Mouse (Mus musculus): ENCODE results near the gene Kbtbd7. TPM values are rescaled to one million over a fixed set of nuclear protein-coding genes. Genes with fewer than 3 reads are reported as not detected.
A peak's percentile ranks its signal among the peaks of the same experiment; 100 is the strongest.
"Not testable (repeated sequence)": the region's sequence is repeated elsewhere in the genome, so short reads cannot be mapped to it uniquely, and the experiment has no call there.

Gene Kbtbd7
- polyA plus RNA-seq, 1 experiment = 0.14 TPM

DNA sequence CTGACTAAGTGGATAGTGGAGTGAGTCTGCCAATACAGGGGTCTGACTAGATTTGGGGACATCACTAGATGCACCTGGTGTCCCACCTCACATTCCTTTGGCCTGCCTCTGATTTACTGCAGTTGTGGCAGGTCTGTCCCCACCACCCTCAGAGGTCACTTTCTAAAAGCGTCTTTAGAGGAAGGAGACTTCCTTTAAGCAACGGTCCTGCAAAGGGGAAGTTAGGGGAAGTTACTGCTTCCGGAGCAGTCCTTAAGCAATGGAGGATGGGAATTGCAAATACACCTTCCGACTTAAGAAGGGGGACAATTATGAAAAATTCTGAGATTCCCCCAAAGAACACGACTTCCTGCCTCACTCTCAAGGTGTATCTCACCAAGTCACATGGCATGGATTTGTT lies 15.1 kb downstream of the Kbtbd7 start:
- peaks cover 2% of the 10 kb centered on the region; the same call in 1 of the 2 replicates for H3K27me3 ChIP-seq (ENCODE audit: control insufficient read depth)

DNA sequence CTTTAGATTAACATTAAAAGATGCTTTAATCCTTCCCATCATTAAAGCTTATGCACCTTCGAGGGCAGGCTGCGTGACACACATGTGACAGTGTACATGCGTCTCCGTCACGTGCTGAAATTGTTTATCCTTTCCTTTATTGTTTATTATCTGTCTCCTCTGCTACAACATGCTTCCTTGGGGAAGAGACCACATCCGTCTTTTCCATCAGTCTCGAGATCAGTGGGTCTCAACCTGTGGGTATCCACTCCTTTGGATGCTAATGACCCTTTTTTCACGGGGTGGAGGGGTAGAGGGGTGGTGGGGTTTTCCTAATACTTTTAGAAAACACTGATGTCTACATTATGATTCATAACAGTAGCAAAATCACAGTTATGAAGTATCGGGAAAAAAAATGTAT lies 18.3 kb downstream of the Kbtbd7 start:
- Histone ChIP-seq H3K36me3 (ENCODE audit: control insufficient read depth) (no peaks in the 10 kb centered on the region), H3K27me3 (ENCODE audit: control insufficient read depth) (peaks cover 2% of the 10 kb centered on the region; the same call in 1 of the 2 replicates), H3K4me3 (replicated peaks) (no peak overlapping the region), H3K4me1 (ENCODE audit: control insufficient read depth) (peaks cover 8% of the 10 kb centered on the region), H3K9me3 (ENCODE audit: control insufficient read depth, low read length) (no peaks in the 10 kb centered on the region; the same call in 1 of the 2 replicates)
- no peak for TF ChIP-seq GATA1 (IDR thresholded peaks at IDR 0.05; ENCODE audit: low read length)
- TF ChIP-seq TAL1 (IDR thresholded peaks at IDR 0.05; ENCODE audit: low read length) = no peak

More for the DNA sequence above, 15.1 kb downstream of the Kbtbd7 start:
- Histone ChIP-seq H3K4me1 (ENCODE audit: control insufficient read depth) (peaks cover 8% of the 10 kb centered on the region), H3K36me3 (ENCODE audit: control insufficient read depth) (no peaks in the 10 kb centered on the region), H3K4me3 (replicated peaks) (no peak overlapping the region), H3K9me3 (ENCODE audit: control insufficient read depth, low read length) (no peaks in the 10 kb centered on the region; the same call in 1 of the 2 replicates)
- no peak for TF ChIP-seq TAL1 (IDR thresholded peaks at IDR 0.05; ENCODE audit: low read length)
- no peak for TF ChIP-seq GATA1 (IDR thresholded peaks at IDR 0.05; ENCODE audit: low read length)

DNA sequence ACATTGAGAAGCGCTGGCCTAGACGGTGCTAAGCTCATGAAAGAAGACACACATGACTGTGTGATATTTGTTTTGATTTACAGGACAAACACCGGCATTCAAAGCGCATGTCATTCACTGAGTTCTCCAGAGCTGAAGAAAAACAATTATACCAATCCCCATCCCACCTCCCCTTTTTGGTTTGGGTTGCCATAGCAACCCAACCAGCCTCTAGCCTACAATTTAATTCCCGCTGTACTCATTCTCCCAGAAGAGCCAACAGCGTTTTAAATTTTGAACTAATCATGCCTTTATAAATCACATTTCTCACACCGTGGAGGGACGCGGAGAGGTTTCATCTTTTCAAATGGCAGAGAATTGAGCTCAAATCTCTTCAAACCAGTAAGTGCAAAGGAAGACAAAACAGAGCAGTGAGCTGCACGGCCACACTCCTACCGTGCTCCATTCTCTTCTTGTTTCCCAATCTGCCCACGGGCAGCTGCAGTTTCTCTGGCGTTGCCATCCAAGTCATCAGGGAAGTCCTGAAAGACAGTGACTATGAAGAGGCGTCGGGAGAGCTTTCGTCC lies 18.8 kb downstream of the Kbtbd7 start:
- Histone ChIP-seq H3K4me3 (replicated peaks) (no peak overlapping the region), H3K9me3 (ENCODE audit: control insufficient read depth, low read length) (no peaks in the 10 kb centered on the region), H3K27me3 (ENCODE audit: control insufficient read depth) (peaks cover 2% of the 10 kb centered on the region; the same call in 1 of the 2 replicates), H3K36me3 (ENCODE audit: control insufficient read depth) (no peaks in the 10 kb centered on the region), H3K4me1 (ENCODE audit: control insufficient read depth) (peaks cover 8% of the 10 kb centered on the region)
- no peak for TF ChIP-seq TAL1 (IDR thresholded peaks at IDR 0.05; ENCODE audit: low read length)
- no peak for TF ChIP-seq GATA1 (IDR thresholded peaks at IDR 0.05; ENCODE audit: low read length)

DNA sequence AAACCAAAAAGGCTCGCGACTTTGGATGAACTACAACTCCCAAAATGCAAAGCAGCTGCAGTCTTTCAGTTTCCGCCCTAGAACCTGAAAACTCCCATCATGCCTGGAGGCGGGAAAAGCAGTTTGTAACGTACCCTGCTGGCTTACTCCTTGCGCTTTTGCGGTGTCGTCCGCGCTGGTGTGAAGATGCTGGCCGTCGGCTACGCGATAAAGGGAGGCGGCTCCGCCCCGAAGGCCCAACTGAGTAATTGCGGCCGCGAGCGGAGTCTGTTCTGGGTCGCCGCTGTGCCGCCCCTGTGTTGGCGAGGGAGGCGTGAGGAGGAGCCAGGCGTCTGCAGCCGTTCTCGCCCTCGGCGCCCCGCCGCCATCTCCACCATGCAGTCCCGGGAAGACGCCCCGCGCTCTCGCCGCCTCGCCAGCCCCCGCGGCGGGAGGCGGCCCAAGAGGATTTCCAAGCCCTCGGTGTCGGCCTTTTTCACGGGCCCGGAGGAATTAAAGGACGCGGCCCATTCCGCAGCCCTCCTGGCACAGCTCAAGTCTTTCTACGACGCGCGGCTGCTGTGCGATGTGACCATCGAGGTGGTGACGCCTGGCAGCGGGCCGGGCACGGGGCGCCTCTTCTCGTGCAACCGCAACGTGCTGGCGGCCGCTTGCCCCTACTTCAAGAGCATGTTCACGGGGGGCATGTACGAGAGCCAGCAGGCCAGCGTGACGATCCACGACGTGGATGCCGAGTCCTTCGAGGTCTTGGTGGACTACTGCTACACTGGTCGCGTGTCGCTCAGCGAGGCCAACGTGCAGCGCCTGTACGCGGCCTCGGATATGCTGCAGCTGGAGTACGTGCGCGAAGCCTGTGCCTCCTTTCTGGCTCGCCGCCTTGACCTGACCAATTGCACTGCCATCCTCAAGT lies 25.6 kb downstream of the Kbtbd7 start, which contains the start of gene Kbtbd6:
Gene Kbtbd6 (plus strand): TSS at position 155 of the 910 bp plus-strand sequence.
- peak within 1 kb of the TSS; percentile 74 for H3K4me3 ChIP-seq (replicated peaks)
- H3K9me3 ChIP-seq (ENCODE audit: control insufficient read depth, low read length); H3K36me3 ChIP-seq (ENCODE audit: control insufficient read depth); H3K27me3 ChIP-seq (ENCODE audit: control insufficient read depth): not testable (repeated sequence)
- peaks cover 30% of the 10 kb centered on the region for H3K4me1 ChIP-seq (ENCODE audit: control insufficient read depth)

DNA sequence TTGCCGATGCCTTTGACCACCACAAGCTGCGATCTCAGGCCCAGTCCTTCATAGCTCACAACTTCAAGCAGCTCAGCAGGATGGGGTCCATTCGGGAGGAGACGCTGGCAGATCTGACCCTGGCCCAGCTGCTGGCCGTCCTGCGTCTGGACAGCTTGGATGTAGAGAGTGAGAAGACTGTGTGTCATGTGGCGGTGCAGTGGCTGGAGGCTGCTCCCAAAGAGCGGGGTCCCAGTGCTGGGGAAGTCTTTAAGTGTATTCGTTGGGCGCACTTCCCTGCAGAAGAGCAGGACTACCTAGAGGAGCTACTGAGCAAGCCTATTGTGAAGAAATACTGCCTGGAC lies 26.3 kb downstream of the Kbtbd7 start:
- H3K36me3 ChIP-seq (ENCODE audit: control insufficient read depth); H3K9me3 ChIP-seq (ENCODE audit: control insufficient read depth, low read length); H3K27me3 ChIP-seq (ENCODE audit: control insufficient read depth): not testable (repeated sequence)
- H3K4me3 ChIP-seq (replicated peaks) = peak overlapping the region; percentile 54
- H3K4me1 ChIP-seq (ENCODE audit: control insufficient read depth) = peaks cover 31% of the 10 kb centered on the region

DNA sequence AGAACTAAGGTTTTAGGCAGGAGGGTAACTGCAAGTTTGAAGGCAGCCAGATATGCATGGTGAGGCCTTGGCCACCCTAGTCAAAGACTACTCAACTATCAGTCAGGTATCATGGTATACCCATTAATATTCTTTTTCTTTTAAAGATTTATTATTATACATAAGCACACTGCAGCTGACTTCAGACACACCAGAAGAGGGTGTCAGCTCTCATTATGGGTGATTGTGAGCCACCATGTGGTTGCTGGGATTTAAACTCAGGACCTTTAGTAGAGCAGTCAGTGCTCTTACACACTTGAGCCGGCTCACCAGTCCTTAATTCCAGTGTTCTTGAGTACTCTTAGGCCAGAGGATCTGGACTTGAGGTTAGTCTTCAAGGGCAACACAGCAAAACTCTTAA lies 34.1 kb downstream of the Kbtbd7 start:
- Histone ChIP-seq H3K4me1 (ENCODE audit: control insufficient read depth) (peaks cover 12% of the 10 kb centered on the region), H3K36me3 (ENCODE audit: control insufficient read depth) (peaks cover 67% of the 10 kb centered on the region), H3K9me3 (ENCODE audit: control insufficient read depth, low read length) (no peaks in the 10 kb centered on the region), H3K4me3 (replicated peaks) (no peak overlapping the region), H3K27me3 (ENCODE audit: control insufficient read depth) (no peaks in the 10 kb centered on the region)
- TF ChIP-seq TAL1 (IDR thresholded peaks at IDR 0.05; ENCODE audit: low read length) = no peak
- no peak for TF ChIP-seq GATA1 (IDR thresholded peaks at IDR 0.05; ENCODE audit: low read length)

DNA sequence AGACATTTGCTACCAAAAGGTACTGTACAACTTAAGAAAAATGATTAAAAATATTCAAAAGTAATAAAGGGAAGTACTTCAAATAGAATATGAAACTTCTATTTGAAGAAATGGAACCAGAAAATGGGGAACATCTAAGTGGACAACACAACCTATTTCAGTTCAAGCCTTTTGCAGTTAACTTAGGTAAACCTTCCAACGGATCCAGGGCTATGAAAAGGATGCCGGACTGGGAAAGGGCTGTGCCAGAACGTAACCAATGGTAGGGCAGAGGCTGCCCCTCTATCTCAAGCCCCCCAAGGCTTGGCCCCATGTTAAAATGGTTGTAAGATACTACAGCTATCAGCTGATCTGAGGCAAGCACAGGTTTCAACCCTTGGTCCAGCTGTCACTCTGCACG lies 34.7 kb downstream of the Kbtbd7 start:
- no peak for TF ChIP-seq GATA1 (IDR thresholded peaks at IDR 0.05; ENCODE audit: low read length)
- no peak for TF ChIP-seq TAL1 (IDR thresholded peaks at IDR 0.05; ENCODE audit: low read length)

DNA sequence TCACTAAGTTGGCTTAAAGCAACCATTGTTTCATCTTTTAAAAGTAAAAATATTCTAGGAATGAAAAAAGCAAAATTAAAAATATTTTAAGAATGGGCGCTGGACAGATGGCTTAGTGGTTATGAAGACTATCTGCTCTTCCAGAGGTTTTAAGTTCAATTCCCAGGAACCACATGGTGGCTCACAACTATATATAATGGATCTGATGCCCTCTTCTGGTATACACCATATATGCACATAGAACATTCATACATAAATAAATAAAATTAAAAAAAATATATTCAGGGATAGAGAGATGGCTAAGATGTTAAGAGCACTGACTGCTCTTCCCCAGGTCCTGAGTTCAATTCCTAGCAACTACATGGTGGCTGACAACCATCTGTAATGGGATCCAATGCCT lies 39.3 kb downstream of the Kbtbd7 start:
- Histone ChIP-seq H3K36me3 (ENCODE audit: control insufficient read depth) (peaks cover 99% of the 10 kb centered on the region), H3K27me3 (ENCODE audit: control insufficient read depth) (no peaks in the 10 kb centered on the region), H3K9me3 (ENCODE audit: control insufficient read depth, low read length) (no peaks in the 10 kb centered on the region), H3K4me3 (replicated peaks) (no peak overlapping the region), H3K4me1 (ENCODE audit: control insufficient read depth) (no peaks in the 10 kb centered on the region; the same call in 1 of the 2 replicates)
- TF ChIP-seq TAL1 (IDR thresholded peaks at IDR 0.05; ENCODE audit: low read length) = no peak

More for the DNA sequence above, 34.7 kb downstream of the Kbtbd7 start:
- Histone ChIP-seq H3K36me3 (ENCODE audit: control insufficient read depth) (peaks cover 73% of the 10 kb centered on the region), H3K27me3 (ENCODE audit: control insufficient read depth) (no peaks in the 10 kb centered on the region), H3K4me1 (ENCODE audit: control insufficient read depth) (peaks cover 12% of the 10 kb centered on the region), H3K4me3 (replicated peaks) (no peak overlapping the region), H3K9me3 (ENCODE audit: control insufficient read depth, low read length) (no peaks in the 10 kb centered on the region)

DNA sequence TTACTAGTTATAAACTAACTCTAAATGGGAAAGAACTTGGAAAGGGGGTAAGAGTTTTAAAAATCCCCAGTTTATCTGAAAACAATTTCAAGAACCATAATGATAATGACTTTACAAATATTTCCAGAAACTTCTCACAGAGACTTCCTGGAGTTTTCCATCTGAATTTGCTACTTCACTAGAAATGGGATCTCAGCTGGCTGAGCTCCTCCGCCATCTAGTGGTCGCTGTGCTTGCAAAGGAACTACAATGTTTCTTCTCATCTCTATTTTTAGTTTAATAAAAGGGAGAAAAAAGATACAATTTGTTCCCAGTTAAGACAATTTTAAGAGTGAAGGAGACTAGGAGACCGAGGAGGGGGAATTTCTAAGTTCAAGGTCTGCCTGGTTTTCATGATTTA lies 41.3 kb downstream of the Kbtbd7 start:
- Histone ChIP-seq H3K36me3 (ENCODE audit: control insufficient read depth) (peaks cover 99% of the 10 kb centered on the region), H3K9me3 (ENCODE audit: control insufficient read depth, low read length) (no peaks in the 10 kb centered on the region), H3K27me3 (ENCODE audit: control insufficient read depth) (no peaks in the 10 kb centered on the region), H3K4me1 (ENCODE audit: control insufficient read depth) (no peaks in the 10 kb centered on the region; the same call in 1 of the 2 replicates), H3K4me3 (replicated peaks) (no peak overlapping the region)
- no peak for TF ChIP-seq GATA1 (IDR thresholded peaks at IDR 0.05; ENCODE audit: low read length)
- no peak for TF ChIP-seq TAL1 (IDR thresholded peaks at IDR 0.05; ENCODE audit: low read length)
